Mouse (Mus musculus) small intestine, adult 2 months (tissue): Measurements from ENCODE around the gene Msi2.

ENCODE experiments used
- CTCF ChIP-seq: fragments of 200-500 bp; IDR thresholded peaks from 2 replicates; pipeline ENCODE4 v1.5.1; 2012; ENCODE audit warnings: low read depth, mild to moderate bottlenecking, control low read depth, inconsistent platforms, low read length, moderate library complexity, mixed read lengths; ENCODE audit not compliant: insufficient replicate concordance, insufficient read length; ENCODE audit errors: extremely low read depth
- POLR2A ChIP-seq: fragments of 200-500 bp; IDR thresholded peaks from 2 replicates; pipeline ENCODE4 v1.6.1; 2012; ENCODE audit warnings: low read depth, mild to moderate bottlenecking, control low read depth, inconsistent platforms, low read length, moderate library complexity

GRCm38 (mm10) chr11:88485088-88485487, 233.2 kb downstream of the Msi2 start:
- no peak for TF ChIP-seq CTCF
- TF ChIP-seq POLR2A = no peak
